In the genomic region with DNA sequence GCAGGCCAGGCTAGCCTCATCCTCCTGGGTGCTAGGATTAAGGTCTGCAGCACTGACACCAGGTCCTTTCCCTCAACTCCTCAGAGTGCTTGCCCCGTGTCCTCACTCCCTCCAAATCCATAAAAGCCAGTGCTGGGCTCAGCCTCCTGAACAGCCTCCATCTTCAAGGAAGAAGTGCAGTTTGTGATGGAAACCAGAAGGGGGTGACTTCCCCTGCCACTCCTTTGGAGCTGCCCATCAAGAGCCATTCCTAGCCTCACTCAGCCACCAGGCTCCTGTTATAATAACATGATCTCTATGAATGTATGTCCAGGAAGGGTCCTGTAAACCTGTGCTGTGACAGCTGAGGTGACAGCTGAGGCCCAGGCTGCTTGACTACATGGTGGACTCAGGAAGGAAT, we compare ENCODE assay signal across 26 mouse cellular contexts. TPM values are rescaled to one million over a fixed set of nuclear protein-coding genes. Genes with fewer than 3 reads are reported as not detected.
A peak's percentile ranks its signal among the peaks of the same experiment; 100 is the strongest.
DNase-seq lines count a peak whose midpoint lies in the region; ATAC-seq and TF ChIP-seq lines count a peak whose summit lies in the region.
"Had no signal": no experiment of that assay in that cellular context is flagged by ENCODE, and none has a peak within 500 bp of the region (broad histone marks: within the 10 kb centered on the region; RNA-seq: fewer than 3 reads in every experiment).

No protein-coding gene starts in this region.

- no peaks in the 10 kb centered on the region for H3K4me1 ChIP-seq in intestine, postnatal 0 days (replicated peaks; ENCODE audit: control insufficient read depth, insufficient read depth, low read length)
- no peaks in the 10 kb centered on the region for H3K4me1 ChIP-seq in intestine, embryonic 15.5 days (replicated peaks)
- H3K4me1 ChIP-seq in liver, postnatal 0 days (ENCODE audit: insufficient read depth), result peaks cover 5% of the 10 kb centered on the region; the same call in 1 of the 2 replicates
- peaks cover 4% of the 10 kb centered on the region for H3K4me1 ChIP-seq in cortical plate, adult 2 months (ENCODE audit: control insufficient read depth, insufficient read depth, low read length)
- H3K4me1 ChIP-seq: heart, embryonic 12.5 days had no signal

- TF ChIP-seq CTCF in intestine, postnatal 0 days (IDR thresholded peaks at IDR 0.05; ENCODE audit: low read depth), result peak; percentile 58
- TF ChIP-seq CTCF in left cerebral cortex, adult 2 months (IDR thresholded peaks at IDR 0.05), result peak; percentile 17
- peak; percentile 34 for TF ChIP-seq CTCF in liver, postnatal 0 days (IDR thresholded peaks at IDR 0.05; ENCODE audit: low read depth)
- no peak for TF ChIP-seq CTCF in cortical plate, adult 2 months (IDR thresholded peaks at IDR 0.05; ENCODE audit: extremely low read depth, insufficient read depth, low read length)

- TF ChIP-seq EP300 in liver, postnatal 0 days (IDR thresholded peaks at IDR 0.05; ENCODE audit: low read depth), result no peak

- no peak for ATAC-seq in intestine, postnatal 0 days
- no peak for ATAC-seq in intestine, embryonic 15.5 days
- ATAC-seq in liver, postnatal 0 days, result no peak
- ATAC-seq: activated CD4-positive, CD25-positive, alpha-beta regulatory T cell, adult 4 months; forebrain, embryonic 14.5 days; Patski had no signal

- no peak overlapping the region for H3K4me3 ChIP-seq in intestine, postnatal 0 days (ENCODE audit: low read depth, low read length)
- no peak overlapping the region for H3K4me3 ChIP-seq in intestine, embryonic 15.5 days (replicated peaks)
- no peak overlapping the region for H3K4me3 ChIP-seq in left cerebral cortex, adult 2 months
- no peak overlapping the region for H3K4me3 ChIP-seq in liver, postnatal 0 days (ENCODE audit: low read depth, low read length)
- H3K4me3 ChIP-seq in cortical plate, adult 2 months (ENCODE audit: insufficient read depth, low read length), result no peak overlapping the region
- H3K4me3 ChIP-seq: embryonic facial prominence, embryonic 13.5 days; gastrocnemius, adult 2 months; heart, embryonic 12.5 days; hindbrain, embryonic 10.5 days had no signal

- H3K9me3 ChIP-seq in intestine, postnatal 0 days (ENCODE audit: control insufficient read depth), result no peaks in the 10 kb centered on the region
- H3K9me3 ChIP-seq in intestine, embryonic 15.5 days, result no peaks in the 10 kb centered on the region
- H3K9me3 ChIP-seq in liver, postnatal 0 days (ENCODE audit: low read length), result no peaks in the 10 kb centered on the region
- H3K9me3 ChIP-seq: embryonic facial prominence, embryonic 13.5 days; heart, embryonic 12.5 days; hindbrain, embryonic 10.5 days had no signal

- no peak overlapping the region for H3K27ac ChIP-seq in intestine, postnatal 0 days (ENCODE audit: low read depth, low read length)
- no peak overlapping the region for H3K27ac ChIP-seq in intestine, embryonic 15.5 days
- H3K27ac ChIP-seq in left cerebral cortex, adult 2 months, result no peak overlapping the region
- no peak overlapping the region for H3K27ac ChIP-seq in liver, postnatal 0 days (ENCODE audit: low read depth)
- peak overlapping the region; percentile 6; the same call in 1 of the 2 replicates for H3K27ac ChIP-seq in cortical plate, adult 2 months (ENCODE audit: insufficient read depth, low read length)
- H3K27ac ChIP-seq: embryonic facial prominence, embryonic 13.5 days; gastrocnemius, adult 2 months; hindbrain, embryonic 10.5 days; hindbrain, embryonic 14.5 days had no signal

- no peaks in the 10 kb centered on the region for H3K27me3 ChIP-seq in intestine, postnatal 0 days (replicated peaks; ENCODE audit: control insufficient read depth, insufficient read depth, low read length)
- no peaks in the 10 kb centered on the region for H3K27me3 ChIP-seq in intestine, embryonic 15.5 days (replicated peaks)
- no peaks in the 10 kb centered on the region for H3K27me3 ChIP-seq in liver, postnatal 0 days (ENCODE audit: insufficient read depth, low read length)
- H3K27me3 ChIP-seq: embryonic facial prominence, embryonic 13.5 days; heart, embryonic 12.5 days had no signal

- WGBS in intestine, postnatal 0 days, result 58% methylated on average over 1 of the region's 1 CpGs
- WGBS in intestine, embryonic 15.5 days, result 50% methylated on average over 1 of the region's 1 CpGs
- WGBS in liver, postnatal 0 days (ENCODE audit: insufficient replicate concordance), result 68% methylated on average over 1 of the region's 1 CpGs

- no peak for DNase-seq in left cerebral cortex, adult 2 months (ENCODE audit: extremely low spot score in 1 of 2, low spot score in 2 of 2)
- no peak for DNase-seq in left cerebral cortex, adult 18-20 months (ENCODE audit: low spot score in 2 of 2)
- DNase-seq in liver, postnatal 0 days, result no peak
- DNase-seq in liver, result no peak
- no peak for DNase-seq in cerebellum, postnatal 4 days (ENCODE audit: low spot score in 2 of 2)
- DNase-seq: adrenal gland, postnatal 14 days; cerebellum, adult 2 months; cerebellum, postnatal 10 days; gastrocnemius, adult 2 months; gastrocnemius, postnatal 25 days had no signal

- no peak overlapping the region for H3K4me2 ChIP-seq in intestine, postnatal 0 days (replicated peaks; ENCODE audit: low read depth)
- H3K4me2 ChIP-seq in intestine, embryonic 15.5 days (replicated peaks), result no peak overlapping the region
- no peak overlapping the region for H3K4me2 ChIP-seq in liver, postnatal 0 days (ENCODE audit: low read depth, low read length)
- H3K4me2 ChIP-seq: embryonic facial prominence, embryonic 13.5 days; heart, embryonic 12.5 days; hindbrain, embryonic 14.5 days had no signal

- H3K9ac ChIP-seq in intestine, postnatal 0 days (ENCODE audit: low read depth, low read length), result no peak overlapping the region
- H3K9ac ChIP-seq in intestine, embryonic 15.5 days, result no peak overlapping the region
- no peak overlapping the region for H3K9ac ChIP-seq in liver, postnatal 0 days (replicated peaks)
- H3K9ac ChIP-seq: embryonic facial prominence, embryonic 13.5 days; heart, embryonic 12.5 days; hindbrain, embryonic 14.5 days had no signal

- no peaks in the 10 kb centered on the region for H3K36me3 ChIP-seq in intestine, postnatal 0 days (ENCODE audit: control insufficient read depth, insufficient read depth)
- no peaks in the 10 kb centered on the region for H3K36me3 ChIP-seq in intestine, embryonic 15.5 days
- H3K36me3 ChIP-seq in liver, postnatal 0 days (replicated peaks; ENCODE audit: insufficient read depth, low read length), result no peaks in the 10 kb centered on the region
- H3K36me3 ChIP-seq: embryonic facial prominence, embryonic 13.5 days; heart, embryonic 12.5 days; hindbrain, embryonic 10.5 days had no signal

- no peak for TF ChIP-seq POLR2A in cortical plate, adult 2 months (IDR thresholded peaks at IDR 0.05; ENCODE audit: extremely low read depth, insufficient read depth, low read length)

- intact Hi-C loops in left cerebral cortex, adult 2 months (cut with DNase I), result no loop called here

RNA-seq across cellular contexts. Expression of a gene that starts 3.7 kb away (rescaled TPM):
- 0.05 and 0.13 TPM in 2 replicates for polyA plus RNA-seq in intestine, postnatal 0 days (2015; fragmentation: Nextera tagmentation; extraction: Ambion mirVana)
- 0.05 TPM in 1 of 2 replicates, not detected in the other for polyA plus RNA-seq in intestine, embryonic 15.5 days (2015; fragmentation: Nextera tagmentation; extraction: Ambion mirVana)
- 10 to 100 TPM; 12.5 TPM for total RNA-seq in left cerebral cortex, adult 2 months (2021)
- 10 to 100 TPM; 11.9 to 14.0 TPM for total RNA-seq in left cerebral cortex, adult 18-20 months (2021)
- 0.27 TPM in 2 replicates for polyA plus RNA-seq in liver, postnatal 0 days (2015; fragmentation: Nextera tagmentation; extraction: Ambion mirVana)
- polyA plus RNA-seq in cortical plate, adult 2 months (2012; rRNA removed), result 23.4 and 23.9 TPM in 2 replicates
- total RNA-seq: common myeloid progenitor, adult 5-6 weeks; gastrocnemius, adult 2 months; gastrocnemius, postnatal 25 days; granulocyte monocyte progenitor cell, adult 5-6 weeks; heart, postnatal 25 days had no signal
- polyA plus RNA-seq: C2C12; embryonic facial prominence, embryonic 13.5 days; heart, embryonic 12.5 days; Patski had no signal

RNA-seq across cellular contexts. Expression of a gene that starts 30.5 kb away (rescaled TPM):
- 0.03 and 0.10 TPM in 2 replicates for polyA plus RNA-seq in intestine, postnatal 0 days (2015; fragmentation: Nextera tagmentation; extraction: Ambion mirVana)
- polyA plus RNA-seq in intestine, embryonic 15.5 days (2015; fragmentation: Nextera tagmentation; extraction: Ambion mirVana), result 0.05 TPM in 1 of 2 replicates, not detected in the other
- total RNA-seq in left cerebral cortex, adult 2 months (2021), result 1 to 10 TPM; 5.2 to 7.3 TPM
- total RNA-seq in left cerebral cortex, adult 18-20 months (2021), result 1 to 10 TPM; 9.1 to 9.4 TPM
- not detected in 2 replicates for polyA plus RNA-seq in liver, postnatal 0 days (2015; fragmentation: Nextera tagmentation; extraction: Ambion mirVana)
- 5.9 and 6.5 TPM in 2 replicates for polyA plus RNA-seq in cortical plate, adult 2 months (2012; rRNA removed)
- total RNA-seq: adrenal gland, postnatal 14 days; common myeloid progenitor, adult 5-6 weeks; gastrocnemius, adult 2 months; gastrocnemius, postnatal 25 days; granulocyte monocyte progenitor cell, adult 5-6 weeks; heart, adult 8-10 months; heart, postnatal 25 days had no signal
- polyA plus RNA-seq: activated CD4-positive, CD25-positive, alpha-beta regulatory T cell, adult 4 months; C2C12; heart, embryonic 12.5 days; heart, embryonic 16.5 days; Patski had no signal

Comparison
In these comparisons a context has a peak if more than half of its experiments do, and no peak if none do; other contexts are left out.
1. RNA of a gene that starts 3.7 kb away (polyA plus RNA-seq): 23.4 to 23.9 TPM in cortical plate, adult 2 months; 0.27 TPM in liver, postnatal 0 days, 0.05 to 0.13 TPM in intestine, postnatal 0 days and 0.05 TPM in intestine, embryonic 15.5 days; every median in the first group is over 10 times any median in the second.